Mouse (Mus musculus): ENCODE results near the gene Phf5a. TPM values are rescaled to one million over a fixed set of nuclear protein-coding genes. Genes with fewer than 3 reads are reported as not detected.
A peak's percentile ranks its signal among the peaks of the same experiment; 100 is the strongest.

Phf5a gene
- polyA plus RNA-seq, 1 experiment from 2014 or later = 159 TPM

GRCm38 (mm10) chr15:81872262-81873136 is 788 bp upstream of the Phf5a start, which contains the start of gene Aco2:
Aco2 (plus strand) TSS chr15:81872309.
- no peaks in the 10 kb centered on the region for H3K9me3 ChIP-seq (replicated peaks)
- peak; percentile 85 for ATAC-seq
- peaks cover 30% of the 10 kb centered on the region for H3K4me1 ChIP-seq
- H3K9ac ChIP-seq = peak within 1 kb of the TSS; percentile 87
- peak within 1 kb of the TSS; percentile 85 for H3K4me2 ChIP-seq
- H3K27me3 ChIP-seq = no peaks in the 10 kb centered on the region
- under 1% methylated on average over 53 of the region's 53 CpGs for WGBS
- H3K4me3 ChIP-seq = peak within 1 kb of the TSS; percentile 98
- H3K27ac ChIP-seq = peak within 1 kb of the TSS; percentile 98
- peaks cover 33% of the 10 kb centered on the region for H3K36me3 ChIP-seq (ENCODE audit: poor library complexity, severe bottlenecking)

DNA sequence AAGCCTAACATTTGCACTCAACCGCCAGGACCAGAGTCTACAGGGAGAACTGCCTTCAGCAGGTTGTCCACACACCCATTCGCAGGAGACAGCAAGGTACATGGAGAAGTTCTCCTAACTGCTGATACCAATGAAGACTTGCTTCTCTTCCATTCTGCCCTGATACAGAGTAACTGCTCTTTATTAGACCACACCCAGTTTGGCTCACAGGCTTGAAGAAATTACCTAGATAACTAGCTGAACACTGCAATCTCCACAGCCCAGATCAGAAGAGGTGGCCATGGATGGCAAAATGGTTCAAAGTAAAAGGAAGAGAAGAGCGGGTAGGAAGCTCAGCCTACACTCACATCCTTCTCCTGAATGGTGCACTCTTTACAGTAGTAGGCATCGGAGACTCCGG is 1.7 kb downstream of the Phf5a start:
- no peak overlapping the region for H3K4me3 ChIP-seq
- peaks cover 30% of the 10 kb centered on the region for H3K4me1 ChIP-seq
- no peak overlapping the region for H3K27ac ChIP-seq
- no peak overlapping the region for H3K9ac ChIP-seq
- H3K9me3 ChIP-seq (replicated peaks) = no peaks in the 10 kb centered on the region
- ATAC-seq = no peak
- no peaks in the 10 kb centered on the region for H3K27me3 ChIP-seq
- H3K4me2 ChIP-seq = no peak overlapping the region
- WGBS = over 99% methylated on average over 5 of the region's 5 CpGs
- H3K36me3 ChIP-seq (ENCODE audit: poor library complexity, severe bottlenecking) = peaks cover 59% of the 10 kb centered on the region

GRCm38 (mm10) chr15:81864238-81864637 is 7.5 kb downstream of the Phf5a start:
- peaks cover 13% of the 10 kb centered on the region for H3K4me1 ChIP-seq
- H3K27ac ChIP-seq = no peak overlapping the region
- H3K4me2 ChIP-seq = no peak overlapping the region
- 96% methylated on average over 7 of the region's 7 CpGs for WGBS
- no peak overlapping the region for H3K4me3 ChIP-seq
- no peaks in the 10 kb centered on the region for H3K9me3 ChIP-seq (replicated peaks)
- H3K36me3 ChIP-seq (ENCODE audit: poor library complexity, severe bottlenecking) = peaks cover 52% of the 10 kb centered on the region
- H3K9ac ChIP-seq = no peak overlapping the region
- H3K27me3 ChIP-seq = no peaks in the 10 kb centered on the region
- no peak for ATAC-seq

DNA sequence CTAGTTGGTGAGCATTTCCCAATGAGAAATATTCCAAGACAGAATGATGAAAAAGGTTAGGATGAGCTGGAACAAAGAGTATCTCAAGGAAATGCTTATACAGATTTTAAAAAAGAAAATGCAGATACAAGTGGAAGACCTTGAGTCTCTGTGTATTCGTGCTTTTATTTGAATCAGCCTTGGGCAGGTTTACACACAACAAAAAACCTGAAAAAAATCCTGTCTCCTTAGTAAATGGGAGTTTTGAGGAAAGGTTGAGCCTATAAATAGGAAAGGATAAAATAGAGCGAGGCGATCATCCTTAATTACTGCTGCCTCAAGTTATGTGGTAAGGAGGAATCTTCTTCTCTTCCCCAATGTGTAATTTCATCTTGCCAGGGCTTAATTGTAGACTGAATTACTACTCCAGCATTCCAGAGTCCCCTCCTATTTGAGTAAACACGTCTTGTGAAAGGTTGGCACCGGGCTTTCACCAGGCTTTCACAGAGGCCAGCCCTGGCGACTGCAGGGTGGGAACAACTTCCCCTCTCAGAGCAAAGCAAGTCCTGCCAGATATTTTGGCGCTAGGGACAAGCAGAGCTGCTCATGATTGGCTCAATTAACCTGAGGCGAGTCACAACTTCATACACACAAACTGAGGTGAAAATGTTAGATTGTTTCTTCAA is 11.1 kb downstream of the Phf5a start:
- 43% methylated on average over 8 of the region's 8 CpGs for WGBS
- Histone ChIP-seq H3K36me3 (ENCODE audit: poor library complexity, severe bottlenecking) (peaks cover 16% of the 10 kb centered on the region), H3K4me3 (no peak overlapping the region; the same call in 1 of the 2 replicates), H3K9ac (no peak overlapping the region), H3K9me3 (replicated peaks) (no peaks in the 10 kb centered on the region), H3K27ac (peak overlapping the region; percentile 57), H3K4me1 (peaks cover 35% of the 10 kb centered on the region), H3K4me2 (peak overlapping the region; percentile 97; the same call in 1 of the 2 replicates), H3K27me3 (no peaks in the 10 kb centered on the region)
- no peak for ATAC-seq

DNA sequence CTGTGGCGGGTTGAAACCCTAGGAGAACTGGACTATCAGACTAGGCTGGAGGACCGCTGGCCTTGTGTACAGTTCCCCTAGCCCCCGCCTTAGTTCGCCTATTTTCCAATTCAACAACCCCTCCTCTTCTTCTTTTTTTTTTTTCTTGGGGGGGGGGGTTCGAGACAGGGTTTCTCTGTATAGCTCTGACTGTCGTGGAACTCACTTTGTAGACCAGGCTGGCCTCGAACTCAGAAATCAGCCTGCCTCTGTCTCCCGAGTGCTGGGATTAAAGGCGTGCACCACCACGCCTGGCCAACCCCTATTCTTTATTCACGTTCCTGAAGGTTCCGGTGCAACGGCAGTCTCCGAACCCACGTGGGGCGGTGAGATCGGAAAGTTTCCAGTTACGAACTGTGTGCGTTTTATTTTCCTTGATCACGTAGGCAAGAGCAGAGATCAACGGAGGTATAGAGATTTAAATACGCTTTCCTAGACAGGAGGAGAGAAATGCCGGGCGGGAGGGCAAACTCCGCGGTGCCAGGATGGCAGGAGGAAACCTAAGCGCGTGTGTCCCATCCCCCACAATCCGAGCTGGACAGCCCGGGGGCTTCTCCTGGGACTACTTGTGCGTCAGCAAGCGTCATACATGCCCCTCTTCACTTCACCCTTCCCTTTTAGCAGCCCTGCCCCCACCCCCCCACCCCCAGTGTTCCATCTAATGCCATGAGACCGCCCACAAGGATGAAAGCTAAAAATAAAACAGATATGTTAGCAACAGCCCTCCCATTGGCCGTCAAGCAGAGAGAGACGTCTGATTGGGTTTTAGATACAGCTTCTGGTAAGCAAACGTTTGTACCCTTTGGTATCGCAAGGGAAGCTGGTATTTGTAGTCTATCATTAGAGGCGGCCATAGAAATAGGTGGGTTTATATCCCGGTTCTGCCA is 12.1 kb downstream of the Phf5a start:
- WGBS = under 1% methylated on average over 39 of the region's 39 CpGs
- H3K27me3 ChIP-seq = no peaks in the 10 kb centered on the region
- H3K4me2 ChIP-seq = peak overlapping the region; percentile 97
- peak; percentile 87 for ATAC-seq
- H3K27ac ChIP-seq = peak overlapping the region; percentile 94
- H3K36me3 ChIP-seq (ENCODE audit: poor library complexity, severe bottlenecking) = peaks cover 8% of the 10 kb centered on the region
- H3K4me3 ChIP-seq = peak overlapping the region; percentile 93
- H3K4me1 ChIP-seq = peaks cover 41% of the 10 kb centered on the region
- H3K9ac ChIP-seq = peak overlapping the region; percentile 93
- no peaks in the 10 kb centered on the region for H3K9me3 ChIP-seq (replicated peaks)

DNA sequence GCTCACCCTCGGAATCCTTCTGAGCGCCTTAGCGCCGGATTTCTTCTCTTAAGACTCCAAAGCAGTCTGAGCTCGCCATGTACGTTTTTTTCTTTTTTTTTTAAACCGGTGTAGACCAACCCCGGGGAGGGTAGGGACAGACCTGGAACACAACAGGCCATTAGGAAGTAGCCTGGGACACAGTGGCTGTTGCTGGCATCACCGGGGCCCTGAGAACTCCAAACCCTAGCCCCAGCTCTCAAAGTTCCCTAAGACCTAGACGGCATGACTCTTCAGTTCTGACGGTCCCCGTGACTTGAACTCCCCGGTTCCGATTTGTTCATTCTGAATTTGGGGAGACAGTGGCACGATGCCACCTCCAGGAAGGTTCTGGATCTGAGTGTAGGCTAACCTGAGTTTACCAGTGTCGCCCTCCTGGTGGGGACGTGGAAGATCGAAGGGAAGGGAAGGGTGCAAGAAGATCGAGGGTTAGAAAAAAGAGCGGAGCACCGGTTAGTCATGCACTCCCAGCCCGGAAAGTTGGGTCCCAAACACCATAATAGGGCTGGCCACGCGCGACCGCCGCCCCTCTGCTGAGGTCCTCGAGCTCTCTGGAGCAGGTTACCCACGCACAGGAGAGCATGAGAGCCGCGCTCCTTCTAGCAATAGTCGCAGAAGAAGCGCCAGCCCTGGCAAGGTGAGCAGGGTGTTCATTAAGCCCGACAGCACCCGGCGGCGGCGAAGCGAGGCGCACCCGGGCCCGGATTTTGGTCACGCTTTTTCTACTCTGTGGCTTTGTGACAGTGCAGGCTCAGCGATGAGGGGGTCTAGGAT is 13.0 kb downstream of the Phf5a start, which contains the start of gene Tob2:
TSS of gene Tob2 (minus strand) at position 280 of the 813 bp plus-strand sequence.
- Histone ChIP-seq H3K9ac (peak within 1 kb of the TSS; percentile 93), H3K9me3 (replicated peaks) (no peaks in the 10 kb centered on the region), H3K36me3 (ENCODE audit: poor library complexity, severe bottlenecking) (peaks cover 9% of the 10 kb centered on the region), H3K4me3 (peak within 1 kb of the TSS; percentile 93), H3K4me1 (peaks cover 41% of the 10 kb centered on the region), H3K27ac (peak within 1 kb of the TSS; percentile 94), H3K27me3 (no peaks in the 10 kb centered on the region), H3K4me2 (peak within 1 kb of the TSS; percentile 97)
- ATAC-seq = 0 out of 2 replicates have a peak, but pooled peaks have one; percentile 0
- under 1% methylated on average over 44 of the region's 44 CpGs for WGBS

DNA sequence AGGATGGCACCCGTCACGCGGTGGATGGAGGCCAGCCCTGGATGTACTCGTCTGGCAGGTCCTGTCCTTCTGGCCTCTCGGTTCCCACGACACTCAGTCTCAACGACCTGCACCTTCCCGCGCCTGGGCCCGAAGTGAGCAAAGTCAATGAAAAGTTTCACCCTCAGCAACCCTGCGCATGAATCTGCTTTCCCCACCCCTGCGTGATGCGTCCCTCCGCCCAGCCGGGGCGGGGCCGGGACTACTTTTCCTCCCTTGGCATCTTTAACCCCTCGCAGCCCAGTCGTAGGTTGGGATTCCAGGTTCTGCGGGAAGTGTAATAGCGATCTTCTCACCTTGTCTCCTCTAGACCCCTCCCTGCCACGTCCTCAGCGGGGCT is 13.6 kb downstream of the Phf5a start:
- H3K27ac ChIP-seq = peak overlapping the region; percentile 94
- peak; percentile 14; the same call in 1 of the 2 replicates for ATAC-seq
- H3K36me3 ChIP-seq (ENCODE audit: poor library complexity, severe bottlenecking) = peaks cover 13% of the 10 kb centered on the region
- peaks cover 41% of the 10 kb centered on the region for H3K4me1 ChIP-seq
- H3K27me3 ChIP-seq = no peaks in the 10 kb centered on the region
- H3K4me2 ChIP-seq = peak overlapping the region; percentile 97
- H3K9ac ChIP-seq = peak overlapping the region; percentile 93
- 2% methylated on average over 23 of the region's 23 CpGs for WGBS
- peak overlapping the region; percentile 93 for H3K4me3 ChIP-seq
- no peaks in the 10 kb centered on the region for H3K9me3 ChIP-seq (replicated peaks)

DNA sequence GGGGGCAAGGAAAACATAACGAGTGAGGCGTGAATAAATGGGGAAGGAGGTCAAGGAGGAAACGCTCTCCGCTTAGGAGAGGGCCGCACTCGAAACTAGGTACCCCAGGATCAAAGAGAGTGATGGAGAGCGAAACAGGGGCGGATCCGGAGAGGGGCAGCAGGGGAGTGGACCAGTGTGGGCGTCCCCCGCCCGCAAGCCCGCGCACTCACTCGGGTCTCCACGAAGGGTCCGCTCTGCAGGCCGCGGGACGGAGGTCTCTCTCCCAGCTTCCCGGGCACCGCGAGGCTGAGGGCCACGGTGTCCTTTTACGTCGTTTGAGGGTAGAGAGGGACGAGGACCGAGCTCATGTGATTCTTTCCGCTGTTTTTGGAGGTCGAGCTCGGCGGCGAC is 14.0 kb downstream of the Phf5a start:
- H3K9ac ChIP-seq = peak overlapping the region; percentile 93
- H3K9me3 ChIP-seq (replicated peaks) = no peaks in the 10 kb centered on the region
- H3K27me3 ChIP-seq = no peaks in the 10 kb centered on the region
- peaks cover 41% of the 10 kb centered on the region for H3K4me1 ChIP-seq
- peaks cover 13% of the 10 kb centered on the region for H3K36me3 ChIP-seq (ENCODE audit: poor library complexity, severe bottlenecking)
- ATAC-seq = no peak
- peak overlapping the region; percentile 97 for H3K4me2 ChIP-seq
- peak overlapping the region; percentile 93 for H3K4me3 ChIP-seq
- 0% methylated on average over 33 of the region's 33 CpGs for WGBS
- H3K27ac ChIP-seq = peak overlapping the region; percentile 94

- peaks cover 16% of the 10 kb centered on the region for H3K36me3 ChIP-seq (ENCODE audit: poor library complexity, severe bottlenecking)
- H3K9ac ChIP-seq = peak overlapping the region; percentile 93
- H3K27ac ChIP-seq = peak overlapping the region; percentile 94
- no peaks in the 10 kb centered on the region for H3K9me3 ChIP-seq (replicated peaks)
- H3K4me1 ChIP-seq = peaks cover 41% of the 10 kb centered on the region
- H3K27me3 ChIP-seq = no peaks in the 10 kb centered on the region
- H3K4me2 ChIP-seq = peak overlapping the region; percentile 97
- no peak for ATAC-seq
- peak overlapping the region; percentile 93 for H3K4me3 ChIP-seq
- under 1% methylated on average over 14 of the region's 14 CpGs for WGBS
Observed at GRCm38 (mm10) chr15:81856938-81857723, 14.6 kb downstream of the Phf5a start.

GRCm38 (mm10) chr15:81856030-81856790 is 15.5 kb downstream of the Phf5a start:
- no peaks in the 10 kb centered on the region for H3K9me3 ChIP-seq (replicated peaks)
- peaks cover 25% of the 10 kb centered on the region for H3K36me3 ChIP-seq (ENCODE audit: poor library complexity, severe bottlenecking)
- peak overlapping the region; percentile 93 for H3K9ac ChIP-seq
- peak overlapping the region; percentile 97 for H3K4me2 ChIP-seq
- under 1% methylated on average over 28 of the region's 28 CpGs for WGBS
- peak; percentile 89 for ATAC-seq
- H3K27me3 ChIP-seq = no peaks in the 10 kb centered on the region
- peaks cover 41% of the 10 kb centered on the region for H3K4me1 ChIP-seq
- H3K4me3 ChIP-seq = peak overlapping the region; percentile 93
- peak overlapping the region; percentile 94 for H3K27ac ChIP-seq

Measured in forebrain, embryonic 13.5 days (tissue).